ENCODE assay signal across 11 mouse cellular contexts in genomic region chr7:116156072-116156893, GRCm38 (mm10).
DNase-seq lines count a peak whose midpoint lies in the region; ATAC-seq lines count a peak whose summit lies in the region.
"Had no signal": no experiment of that assay in that cellular context is flagged by ENCODE, and none has a peak within 500 bp of the region (broad histone marks: within the 10 kb centered on the region; RNA-seq: fewer than 3 reads in every experiment).

No protein-coding gene starts in this region.

- no peaks in the 10 kb centered on the region for H3K9me3 ChIP-seq in hindbrain, embryonic 15.5 days
- no peaks in the 10 kb centered on the region for H3K9me3 ChIP-seq in hindbrain, embryonic 16.5 days (ENCODE audit: control insufficient read depth, low read length)

- H3K4me3 ChIP-seq in hindbrain, embryonic 15.5 days: no peak overlapping the region
- no peak overlapping the region for H3K4me3 ChIP-seq in hindbrain, embryonic 16.5 days (ENCODE audit: low read length)
- H3K4me3 ChIP-seq: myocyte had no signal

- no peak overlapping the region for H3K4me2 ChIP-seq in hindbrain, embryonic 15.5 days
- no peak overlapping the region for H3K4me2 ChIP-seq in hindbrain, embryonic 16.5 days (ENCODE audit: low read length)

- no peaks in the 10 kb centered on the region for H3K4me1 ChIP-seq in hindbrain, embryonic 15.5 days (replicated peaks)
- no peaks in the 10 kb centered on the region for H3K4me1 ChIP-seq in hindbrain, embryonic 16.5 days (ENCODE audit: control insufficient read depth, insufficient read depth, low read depth, low read length)

- no peaks in the 10 kb centered on the region for H3K27me3 ChIP-seq in hindbrain, embryonic 15.5 days
- H3K27me3 ChIP-seq in hindbrain, embryonic 16.5 days (replicated peaks; ENCODE audit: control insufficient read depth, insufficient read depth, low read length): no peaks in the 10 kb centered on the region

- intact Hi-C loops in heart, postnatal 10 days (cut with DNase I): no loop called here

- ATAC-seq in hindbrain, embryonic 15.5 days (ENCODE audit: low FRiP score, low read depth): 0 out of 2 replicates have a peak, but pooled peaks have one; percentile 21
- ATAC-seq in hindbrain, embryonic 16.5 days: no peak

- H3K36me3 ChIP-seq in hindbrain, embryonic 15.5 days: no peaks in the 10 kb centered on the region
- 0 out of 2 replicates have a peak, but pooled peaks cover 2% of the 10 kb centered on the region for H3K36me3 ChIP-seq in hindbrain, embryonic 16.5 days (ENCODE audit: control insufficient read depth, insufficient read depth, low read length)

- H3K27ac ChIP-seq in hindbrain, embryonic 15.5 days (replicated peaks): no peak overlapping the region
- no peak overlapping the region for H3K27ac ChIP-seq in hindbrain, embryonic 16.5 days (ENCODE audit: low read depth, low read length)

- H3K9ac ChIP-seq in hindbrain, embryonic 15.5 days: no peak overlapping the region
- H3K9ac ChIP-seq in hindbrain, embryonic 16.5 days (ENCODE audit: low read depth, low read length): no peak overlapping the region

- DNase-seq in A20 (ENCODE audit: low read depth, low spot score): peak; percentile 66
- DNase-seq in ES-CJ7 (ENCODE audit: low read depth, low spot score): peak; percentile 64
- peak; percentile 30 to 40 for DNase-seq in heart, postnatal 10 days
- no peak for DNase-seq in cerebellum, adult 11-12 months
- no peak for DNase-seq in cerebellum, adult 8-10 months
- DNase-seq: cerebellum, postnatal 14 days; right cerebral cortex, adult 18-20 months; thymus, postnatal 25 days had no signal

- WGBS in hindbrain, embryonic 15.5 days: 70% methylated on average over 17 of the region's 17 CpGs
- WGBS in hindbrain, embryonic 16.5 days: 69% methylated on average over 17 of the region's 17 CpGs

Comparison
In these comparisons a context has a peak if more than half of its experiments do, and no peak if none do; other contexts are left out.
1. DNase-seq: peak in A20 (single experiment), ES-CJ7 (single experiment) and heart, postnatal 10 days (2 of 2); none in cerebellum, adult 11-12 months (single experiment) and cerebellum, adult 8-10 months (single experiment).